Mouse (Mus musculus) ES-Bruce4 (cell line): ENCODE measurements around the gene Bcl11b. TPM values are rescaled to one million over a fixed set of nuclear protein-coding genes. Genes with fewer than 3 reads are reported as not detected.

Experiments used
- H3K27ac ChIP-seq: 2 replicates; pipeline ENCODE4 v1.5.1; 2012; ENCODE audit warnings: low read length, inconsistent platforms; ENCODE audit not compliant: insufficient read depth
- H3K27me3 ChIP-seq: 2 replicates; pipeline ENCODE4 v1.6.1; 2012; ENCODE audit warnings: mild to moderate bottlenecking, low read length, inconsistent platforms; ENCODE audit not compliant: control insufficient read depth, poor library complexity, insufficient read depth, severe bottlenecking
- H3K36me3 ChIP-seq: 2 replicates; pipeline ENCODE4 v1.6.1; 2012; ENCODE audit warnings: inconsistent platforms, mild to moderate bottlenecking, low read length, moderate library complexity; ENCODE audit not compliant: control insufficient read depth, poor library complexity, insufficient read depth, severe bottlenecking
- H3K4me1 ChIP-seq: one replicate; pipeline ENCODE4 v1.8.1; 2011; ENCODE audit warnings: low read length; ENCODE audit not compliant: control insufficient read depth, insufficient read depth
- H3K4me3 ChIP-seq: 2 replicates; pipeline ENCODE4 v1.5.1; 2011; ENCODE audit warnings: low read depth, mild to moderate bottlenecking, low read length
- H3K9ac ChIP-seq: 2 replicates; pipeline ENCODE4 v1.6.1; 2012; ENCODE audit warnings: low read depth, mild to moderate bottlenecking, inconsistent platforms; ENCODE audit not compliant: poor library complexity, severe bottlenecking
- H3K9me3 ChIP-seq: replicated peaks from 2 replicates; pipeline ENCODE4 v1.6.1; 2012; ENCODE audit warnings: mild to moderate bottlenecking, low read length, inconsistent platforms; ENCODE audit not compliant: control insufficient read depth, poor library complexity, insufficient read depth, severe bottlenecking
- CTCF ChIP-seq: IDR thresholded peaks from one replicate; pipeline ENCODE4 v1.8.1; 2011; ENCODE audit warnings: low read depth, low read length
- EP300 ChIP-seq: IDR thresholded peaks from 2 replicates; pipeline ENCODE4 v1.6.1; 2011; ENCODE audit warnings: low read depth, low read length; ENCODE audit not compliant: insufficient read depth
- POLR2A ChIP-seq: IDR thresholded peaks from one replicate; pipeline ENCODE4 v1.8.1; 2011; ENCODE audit warnings: low read length; ENCODE audit not compliant: insufficient read depth
- polyA plus RNA-seq: library from polyadenylated mRNA; stranded (reverse); fragments of >200 nt; gene quantifications from 2 replicates; pipeline ENCODE4 v1.2.4, GENCODE M21; 2011; ENCODE audit warnings: low read depth; ENCODE audit not compliant: missing spikeins, insufficient read depth, insufficient read length

The Bcl11b gene
- polyA plus RNA-seq, 1 experiment = 0.69 TPM

DNA sequence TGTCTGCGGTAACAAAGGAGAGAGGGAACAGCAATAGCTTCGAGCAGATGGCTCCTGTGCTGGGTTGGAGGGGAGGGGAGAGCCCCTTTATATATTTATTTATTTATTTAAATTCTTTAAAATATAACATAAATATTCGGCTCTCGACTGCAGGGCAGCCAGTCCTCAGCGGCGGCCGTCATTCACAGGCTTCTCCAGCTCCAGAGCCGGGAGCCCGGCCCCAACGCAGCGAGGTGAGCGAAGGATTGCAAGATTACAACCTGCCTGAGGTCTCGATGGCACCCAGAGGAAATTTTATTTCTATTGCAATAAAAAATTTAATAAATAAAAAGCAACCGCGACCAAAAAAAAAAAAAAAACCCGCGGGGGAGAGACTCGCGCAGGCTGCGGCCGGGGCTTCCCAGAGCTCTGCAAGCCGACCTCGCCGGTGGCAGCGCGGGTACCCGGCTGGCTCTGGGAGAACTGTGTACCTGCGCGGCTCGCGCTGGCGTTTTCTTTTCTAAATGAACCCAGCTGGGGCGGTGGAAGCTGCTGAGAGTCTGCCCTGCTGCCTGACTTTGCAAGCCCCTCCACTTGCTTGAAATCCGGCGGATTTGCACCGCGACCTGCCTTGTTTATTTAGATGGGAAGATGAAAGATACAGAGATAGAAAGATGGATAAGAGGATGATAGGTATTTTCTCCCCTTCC is 1.6 kb downstream of the Bcl11b start:
- no peaks in the 10 kb centered on the region for H3K9me3 ChIP-seq
- H3K36me3 ChIP-seq = no peaks in the 10 kb centered on the region
- H3K4me1 ChIP-seq = no peaks in the 10 kb centered on the region
- peaks cover 12% of the 10 kb centered on the region for H3K27me3 ChIP-seq
- H3K4me3 ChIP-seq = no peak overlapping the region
- no peak overlapping the region for H3K9ac ChIP-seq
- H3K27ac ChIP-seq = no peak overlapping the region
- TF ChIP-seq EP300 (no peak), POLR2A (no peak)

- Histone ChIP-seq H3K27me3 (peaks cover 12% of the 10 kb centered on the region), H3K27ac (no peak overlapping the region), H3K4me3 (no peak overlapping the region), H3K9me3 (no peaks in the 10 kb centered on the region), H3K9ac (no peak overlapping the region), H3K4me1 (no peaks in the 10 kb centered on the region), H3K36me3 (no peaks in the 10 kb centered on the region)
- TF ChIP-seq EP300 (no peak), POLR2A (no peak), CTCF (no peak)
Measured at GRCm38 (mm10) chr12:108000715-108001080, 2.7 kb downstream of the Bcl11b start.

- no peaks in the 10 kb centered on the region for H3K36me3 ChIP-seq
- H3K9ac ChIP-seq = no peak overlapping the region
- H3K9me3 ChIP-seq = no peaks in the 10 kb centered on the region
- no peaks in the 10 kb centered on the region for H3K4me1 ChIP-seq
- H3K27ac ChIP-seq = no peak overlapping the region
- H3K27me3 ChIP-seq = peaks cover 12% of the 10 kb centered on the region
- H3K4me3 ChIP-seq = no peak overlapping the region
- TF ChIP-seq EP300 = no peak
- TF ChIP-seq POLR2A = no peak
- TF ChIP-seq CTCF = no peak
Measured at GRCm38 (mm10) chr12:107999751-108000714, 3.4 kb downstream of the Bcl11b start.

DNA sequence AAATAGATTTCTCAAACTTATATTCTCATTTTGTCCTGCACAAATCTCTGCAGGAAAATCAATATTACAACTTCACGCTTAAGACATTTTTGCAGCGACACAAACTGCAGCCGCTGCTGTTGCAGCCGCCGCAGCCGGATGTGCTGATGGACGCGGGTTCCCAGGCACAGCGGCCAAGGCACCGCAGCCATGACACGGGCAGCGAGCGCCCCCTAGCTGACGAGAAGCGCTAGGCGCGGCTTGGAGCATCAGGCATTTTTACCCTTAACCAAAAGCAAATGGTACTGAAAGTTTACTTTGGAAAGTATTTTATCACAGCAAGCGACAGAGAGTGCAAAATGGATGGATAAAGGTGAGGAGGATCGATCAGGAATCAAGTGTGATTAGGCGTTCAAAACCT is 4.7 kb downstream of the Bcl11b start:
- Histone ChIP-seq H3K27me3 (peaks cover 11% of the 10 kb centered on the region), H3K36me3 (no peaks in the 10 kb centered on the region), H3K4me1 (no peaks in the 10 kb centered on the region), H3K27ac (no peak overlapping the region), H3K4me3 (no peak overlapping the region), H3K9ac (no peak overlapping the region), H3K9me3 (no peaks in the 10 kb centered on the region)
- no peak for TF ChIP-seq POLR2A
- TF ChIP-seq EP300 = peak; percentile 50; the same call in 1 of the 2 replicates
- TF ChIP-seq CTCF = peak; percentile 96

DNA sequence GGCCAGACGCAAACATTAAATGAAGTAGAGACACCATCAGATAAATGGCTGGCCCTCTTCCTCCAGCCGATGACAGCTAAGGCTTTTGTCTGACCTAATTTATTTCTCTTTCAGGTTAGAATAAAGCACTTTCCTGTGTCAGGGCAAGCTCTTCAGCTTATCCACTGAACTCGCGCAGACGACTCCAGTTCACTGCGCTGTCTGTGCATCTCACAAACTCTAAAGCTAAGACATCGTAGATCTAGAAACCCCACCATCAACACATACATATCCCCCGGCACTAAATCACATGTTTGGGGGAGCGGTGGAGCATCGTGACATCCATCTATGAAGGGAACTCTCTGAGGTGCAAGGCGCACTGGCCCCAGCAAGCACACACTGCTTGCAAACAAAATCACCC is 5.5 kb downstream of the Bcl11b start:
- H3K27me3 ChIP-seq = peaks cover 4% of the 10 kb centered on the region
- H3K9me3 ChIP-seq = no peaks in the 10 kb centered on the region
- H3K4me1 ChIP-seq = no peaks in the 10 kb centered on the region
- TF ChIP-seq POLR2A (no peak), EP300 (no peak), CTCF (no peak)
- no peak overlapping the region for H3K9ac ChIP-seq
- H3K4me3 ChIP-seq = no peak overlapping the region
- H3K36me3 ChIP-seq = no peaks in the 10 kb centered on the region
- no peak overlapping the region for H3K27ac ChIP-seq

DNA sequence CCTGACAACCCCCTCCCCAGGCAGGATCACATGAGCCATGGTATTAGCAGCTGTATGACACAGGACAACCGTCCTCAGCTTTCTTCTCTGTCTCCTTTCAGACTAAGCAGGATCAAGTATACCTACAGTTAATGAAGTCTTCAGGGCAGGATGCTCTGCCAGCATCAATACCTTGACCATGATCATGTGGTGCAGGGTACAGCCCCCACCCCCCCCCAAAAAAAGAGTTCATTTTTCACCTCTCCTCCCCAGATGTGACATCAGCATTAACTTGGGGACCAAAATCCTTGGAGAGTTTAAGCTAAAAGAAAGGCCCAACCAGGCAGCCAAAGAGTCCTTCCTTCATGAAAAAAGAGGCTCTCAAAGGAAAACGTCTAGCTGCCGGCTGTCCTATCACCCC is 6.2 kb downstream of the Bcl11b start:
- H3K27me3 ChIP-seq = no peaks in the 10 kb centered on the region
- H3K27ac ChIP-seq = no peak overlapping the region
- TF ChIP-seq POLR2A (no peak), EP300 (no peak), CTCF (no peak)
- no peaks in the 10 kb centered on the region for H3K4me1 ChIP-seq
- no peak overlapping the region for H3K4me3 ChIP-seq
- H3K9me3 ChIP-seq = no peaks in the 10 kb centered on the region
- no peaks in the 10 kb centered on the region for H3K36me3 ChIP-seq
- no peak overlapping the region for H3K9ac ChIP-seq
